In the genomic region with DNA sequence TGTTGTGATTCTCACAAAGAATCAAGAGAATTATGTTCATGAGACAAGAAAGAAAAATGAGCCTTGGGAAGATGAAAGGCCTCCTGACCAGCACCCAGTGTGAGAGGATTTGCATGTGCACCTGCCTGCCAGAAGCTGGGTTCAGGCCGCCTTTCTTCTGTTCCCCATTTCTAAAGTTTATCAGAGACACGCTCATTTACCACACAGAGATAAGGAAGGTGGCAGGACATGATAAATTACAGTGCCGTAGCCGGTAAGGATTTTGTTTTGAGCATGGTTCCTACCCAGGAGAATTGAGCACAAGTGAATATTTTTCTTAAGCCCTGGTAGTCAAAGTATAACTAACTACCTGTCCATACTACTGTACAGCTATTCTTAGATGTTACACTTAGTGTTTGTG, we compare ENCODE assay signal across 15 mouse cellular contexts.
"Had no signal": no experiment of that assay in that cellular context is flagged by ENCODE, and none has a peak within 500 bp of the region (broad histone marks: within the 10 kb centered on the region; RNA-seq: fewer than 3 reads in every experiment).

No protein-coding gene starts in this region.

- H3K4me2 ChIP-seq: limb, embryonic 13.5 days; liver, embryonic 15.5 days; lung, embryonic 15.5 days; neural tube, embryonic 15.5 days had no signal

- H3K27ac ChIP-seq: limb, embryonic 13.5 days; liver, embryonic 15.5 days; lung, embryonic 15.5 days; macrophage; midbrain, embryonic 10.5 days; neural tube, embryonic 15.5 days; stomach, postnatal 0 days had no signal

- H3K36me3 ChIP-seq: limb, embryonic 13.5 days; liver, embryonic 15.5 days; lung, embryonic 15.5 days; midbrain, embryonic 10.5 days; neural tube, embryonic 15.5 days had no signal

- DNase-seq: kidney, adult 8-10 months; kidney, postnatal 36 days; layer of hippocampus, adult 9-11 months; layer of hippocampus, postnatal 36 days; lung, postnatal 14 days; midbrain, embryonic 14.5 days; thymus, postnatal 4 days had no signal

- H3K4me3 ChIP-seq: limb, embryonic 13.5 days; liver, embryonic 15.5 days; lung, embryonic 15.5 days; midbrain, embryonic 10.5 days; myocyte; neural tube, embryonic 15.5 days had no signal

- H3K27me3 ChIP-seq: limb, embryonic 13.5 days; liver, embryonic 15.5 days; lung, embryonic 15.5 days; neural tube, embryonic 15.5 days had no signal

- H3K9me3 ChIP-seq: limb, embryonic 13.5 days; liver, embryonic 15.5 days; lung, embryonic 15.5 days; midbrain, embryonic 10.5 days; neural tube, embryonic 15.5 days had no signal

- H3K9ac ChIP-seq: limb, embryonic 13.5 days; liver, embryonic 15.5 days; lung, embryonic 15.5 days; neural tube, embryonic 15.5 days had no signal

- H3K4me1 ChIP-seq: limb, embryonic 13.5 days; liver, embryonic 15.5 days; lung, embryonic 15.5 days; midbrain, embryonic 10.5 days; neural tube, embryonic 15.5 days had no signal
